Mouse (Mus musculus) heart, embryonic 13.5 days (tissue): ENCODE results near the gene Uba7. TPM values are rescaled to one million over a fixed set of nuclear protein-coding genes. Genes with fewer than 3 reads are reported as not detected.

Experiments
- ATAC-seq: fragments of 200-750 bp; cut with Nextera tagmentation; 2 replicates; pipeline ENCODE4 v1.8.0; 2017; ENCODE audit warnings: moderate TSS enrichment; ENCODE audit not compliant: insufficient number of reproducible peaks, low FRiP score, low TSS enrichment; ENCODE audit errors: extremely low read depth
- H3K27ac ChIP-seq: fragments of 300-500 bp; sonication (generic); replicated peaks from 2 replicates; pipeline ENCODE4 v1.5.1; 2015; ENCODE audit warnings: moderate library complexity, mild to moderate bottlenecking, inconsistent platforms
- H3K27me3 ChIP-seq: fragments of 300-500 bp; sonication (generic); replicated peaks from 2 replicates; pipeline ENCODE4 v1.6.1; 2015; ENCODE audit warnings: mild to moderate bottlenecking, inconsistent platforms
- H3K36me3 ChIP-seq: fragments of 300-500 bp; sonication (generic); 2 replicates; pipeline ENCODE4 v1.6.1; 2015; ENCODE audit warnings: mild to moderate bottlenecking, inconsistent platforms
- H3K4me1 ChIP-seq: fragments of 300-500 bp; sonication (generic); 2 replicates; pipeline ENCODE4 v1.6.1; 2015; ENCODE audit warnings: inconsistent platforms
- H3K4me2 ChIP-seq: fragments of 300-500 bp; sonication (generic); 2 replicates; pipeline ENCODE4 v1.6.1; 2015; ENCODE audit warnings: inconsistent platforms, mild to moderate bottlenecking, moderate library complexity
- H3K4me3 ChIP-seq: fragments of 300-500 bp; sonication (generic); 2 replicates; pipeline ENCODE4 v1.5.1; 2015; ENCODE audit warnings: moderate library complexity, mild to moderate bottlenecking, inconsistent platforms
- H3K9ac ChIP-seq: fragments of 300-500 bp; sonication (generic); 2 replicates; pipeline ENCODE4 v1.6.1; 2015; ENCODE audit warnings: inconsistent platforms, mild to moderate bottlenecking, moderate library complexity
- H3K9me3 ChIP-seq: fragments of 300-500 bp; sonication (generic); 2 replicates; pipeline ENCODE4 v1.6.1; 2016; ENCODE audit warnings: inconsistent platforms
- WGBS: fragments of 180-500 bp; shearing (Covaris S2); methylation state at CpG from one replicate; pipeline ENCODE4 v1.1.7; 2015; ENCODE audit warnings: mixed read lengths; 5-methylcytosine and 5-hydroxymethylcytosine counted together
- polyA plus RNA-seq: library from polyadenylated mRNA; unstranded; fragments of >200 nt; fragmentation: Nextera tagmentation; extraction: Ambion mirVana; gene quantifications from 2 replicates; pipeline ENCODE4 v1.2.1, GENCODE M21; 2015

Uba7 gene
- polyA plus RNA-seq, 1 experiment from 2014 or later = 35.0 TPM

GRCm38 (mm10) chr9:107962916-107963315 is 12.4 kb upstream of the Uba7 start:
- 85% methylated on average over 9 of the region's 9 CpGs for WGBS
- Histone ChIP-seq H3K9me3 (no peaks in the 10 kb centered on the region), H3K4me2 (no peak overlapping the region), H3K27me3 (no peaks in the 10 kb centered on the region), H3K27ac (no peak overlapping the region), H3K4me1 (peaks cover 22% of the 10 kb centered on the region), H3K9ac (no peak overlapping the region), H3K36me3 (peaks cover 55% of the 10 kb centered on the region), H3K4me3 (no peak overlapping the region)
- ATAC-seq = no peak

GRCm38 (mm10) chr9:107963700-107964099 is 11.6 kb upstream of the Uba7 start:
- no peaks in the 10 kb centered on the region for H3K9me3 ChIP-seq
- peaks cover 53% of the 10 kb centered on the region for H3K36me3 ChIP-seq
- no peaks in the 10 kb centered on the region for H3K27me3 ChIP-seq
- H3K4me3 ChIP-seq = no peak overlapping the region
- no peak overlapping the region for H3K4me2 ChIP-seq
- H3K9ac ChIP-seq = peak overlapping the region; percentile 2; the same call in 1 of the 2 replicates
- peak overlapping the region; percentile 53 for H3K27ac ChIP-seq
- peak; percentile 44; the same call in 1 of the 2 replicates for ATAC-seq
- WGBS = 12% methylated on average over 5 of the region's 5 CpGs
- peaks cover 22% of the 10 kb centered on the region for H3K4me1 ChIP-seq

GRCm38 (mm10) chr9:107964681-107965080 is 10.6 kb upstream of the Uba7 start:
- no peak overlapping the region for H3K9ac ChIP-seq
- no peak overlapping the region for H3K4me3 ChIP-seq
- peaks cover 22% of the 10 kb centered on the region for H3K4me1 ChIP-seq
- H3K4me2 ChIP-seq = no peak overlapping the region
- ATAC-seq = no peak
- 84% methylated on average over 9 of the region's 9 CpGs for WGBS
- no peaks in the 10 kb centered on the region for H3K9me3 ChIP-seq
- peak overlapping the region; percentile 53 for H3K27ac ChIP-seq
- peaks cover 53% of the 10 kb centered on the region for H3K36me3 ChIP-seq
- no peaks in the 10 kb centered on the region for H3K27me3 ChIP-seq

GRCm38 (mm10) chr9:107966676-107967075 is 8.6 kb upstream of the Uba7 start:
- Histone ChIP-seq H3K4me2 (no peak overlapping the region), H3K27ac (no peak overlapping the region), H3K36me3 (peaks cover 46% of the 10 kb centered on the region), H3K4me3 (no peak overlapping the region), H3K9me3 (no peaks in the 10 kb centered on the region), H3K9ac (no peak overlapping the region), H3K4me1 (peaks cover 35% of the 10 kb centered on the region), H3K27me3 (no peaks in the 10 kb centered on the region)
- 82% methylated on average over 10 of the region's 10 CpGs for WGBS
- no peak for ATAC-seq

- Histone ChIP-seq H3K9ac (no peak overlapping the region), H3K4me1 (peaks cover 38% of the 10 kb centered on the region), H3K27ac (no peak overlapping the region), H3K4me3 (no peak overlapping the region), H3K4me2 (no peak overlapping the region), H3K36me3 (peaks cover 39% of the 10 kb centered on the region), H3K9me3 (no peaks in the 10 kb centered on the region), H3K27me3 (no peaks in the 10 kb centered on the region)
- no peak for ATAC-seq
- 79% methylated on average over 6 of the region's 6 CpGs for WGBS
Observed at GRCm38 (mm10) chr9:107967437-107967836, 7.9 kb upstream of the Uba7 start.

GRCm38 (mm10) chr9:107968531-107968930 is 6.8 kb upstream of the Uba7 start:
- 85% methylated on average over 7 of the region's 7 CpGs for WGBS
- Histone ChIP-seq H3K27ac (no peak overlapping the region), H3K4me2 (no peak overlapping the region), H3K4me1 (peaks cover 44% of the 10 kb centered on the region), H3K4me3 (no peak overlapping the region), H3K36me3 (peaks cover 30% of the 10 kb centered on the region), H3K27me3 (no peaks in the 10 kb centered on the region), H3K9me3 (no peaks in the 10 kb centered on the region), H3K9ac (no peak overlapping the region)
- ATAC-seq = no peak

GRCm38 (mm10) chr9:107970311-107970710 is 5.0 kb upstream of the Uba7 start:
- Histone ChIP-seq H3K4me2 (no peak overlapping the region), H3K4me1 (peaks cover 48% of the 10 kb centered on the region), H3K4me3 (no peak overlapping the region), H3K9ac (no peak overlapping the region), H3K27me3 (no peaks in the 10 kb centered on the region), H3K9me3 (no peaks in the 10 kb centered on the region), H3K27ac (no peak overlapping the region), H3K36me3 (peaks cover 29% of the 10 kb centered on the region)
- 81% methylated on average over 5 of the region's 5 CpGs for WGBS
- no peak for ATAC-seq

GRCm38 (mm10) chr9:107971690-107972541 is 3.4 kb upstream of the Uba7 start:
- H3K9ac ChIP-seq = no peak overlapping the region
- WGBS = 46% methylated on average over 8 of the region's 8 CpGs
- peak overlapping the region; percentile 51 for H3K27ac ChIP-seq
- no peaks in the 10 kb centered on the region for H3K9me3 ChIP-seq
- H3K4me1 ChIP-seq = peaks cover 61% of the 10 kb centered on the region
- peak overlapping the region; percentile 3; the same call in 1 of the 2 replicates for H3K4me2 ChIP-seq
- ATAC-seq = peak; percentile 69
- peaks cover 26% of the 10 kb centered on the region for H3K36me3 ChIP-seq
- no peak overlapping the region for H3K4me3 ChIP-seq
- H3K27me3 ChIP-seq = no peaks in the 10 kb centered on the region

- Histone ChIP-seq H3K9me3 (no peaks in the 10 kb centered on the region), H3K27me3 (no peaks in the 10 kb centered on the region), H3K9ac (peak overlapping the region; percentile 57; the same call in 1 of the 2 replicates), H3K27ac (peak overlapping the region; percentile 98), H3K4me1 (peaks cover 78% of the 10 kb centered on the region), H3K4me3 (peak overlapping the region; percentile 49; the same call in 1 of the 2 replicates), H3K36me3 (peaks cover 38% of the 10 kb centered on the region), H3K4me2 (peak overlapping the region; percentile 81)
- ATAC-seq = no peak
- WGBS = 33% methylated on average over 10 of the region's 10 CpGs
Observed at GRCm38 (mm10) chr9:107974491-107975171, 674 bp upstream of the Uba7 start.

GRCm38 (mm10) chr9:107978815-107979214 is 3.5 kb downstream of the Uba7 start:
- Histone ChIP-seq H3K4me3 (no peak overlapping the region), H3K4me2 (no peak overlapping the region), H3K4me1 (peaks cover 89% of the 10 kb centered on the region), H3K27me3 (no peaks in the 10 kb centered on the region), H3K27ac (0 out of 2 replicates have a peak overlapping the region, but pooled peaks have one; percentile 8), H3K36me3 (peaks cover 44% of the 10 kb centered on the region), H3K9me3 (no peaks in the 10 kb centered on the region), H3K9ac (no peak overlapping the region)
- no peak for ATAC-seq
- WGBS = 87% methylated on average over 12 of the region's 12 CpGs

- Histone ChIP-seq H3K4me2 (peak overlapping the region; percentile 91), H3K9ac (peak overlapping the region; percentile 92), H3K9me3 (no peaks in the 10 kb centered on the region), H3K4me3 (peak overlapping the region; percentile 79), H3K4me1 (peaks cover 80% of the 10 kb centered on the region), H3K27me3 (no peaks in the 10 kb centered on the region), H3K27ac (peak overlapping the region; percentile 100), H3K36me3 (peaks cover 47% of the 10 kb centered on the region)
- no peak for ATAC-seq
- 33% methylated on average over 7 of the region's 7 CpGs for WGBS
Observed at GRCm38 (mm10) chr9:107981684-107982605, 6.6 kb downstream of the Uba7 start.
